Mouse (Mus musculus): Measurements from ENCODE around the gene Fbxo24.

- TF ChIP-seq HCFC1 (IDR thresholded peaks at IDR 0.05; ENCODE audit: borderline replicate concordance, insufficient read depth, low read length) = no peak
- no peak for TF ChIP-seq CHD2 (IDR thresholded peaks at IDR 0.05; ENCODE audit: low read depth, low read length)
- TF ChIP-seq MAFK (IDR thresholded peaks at IDR 0.05; ENCODE audit: insufficient read depth, low read depth, low read length) = no peak
- TF ChIP-seq ZNF384 (IDR thresholded peaks at IDR 0.05; ENCODE audit: low read depth, low read length) = no peak
- no peak for TF ChIP-seq ZC3H11A (IDR thresholded peaks at IDR 0.05; ENCODE audit: borderline replicate concordance, low read depth, low read length)
Measured at GRCm38 (mm10) chr5:137580246-137580645, 48.6 kb downstream of the Fbxo24 start.

Data from ES-E14 (cell line).